Mouse (Mus musculus): ENCODE results near the gene Shld2. TPM values are rescaled to one million over a fixed set of nuclear protein-coding genes. Genes with fewer than 3 reads are reported as not detected.

Shld2 gene
- polyA plus RNA-seq, 1 experiment from 2014 or later, result 10.1 TPM

DNA sequence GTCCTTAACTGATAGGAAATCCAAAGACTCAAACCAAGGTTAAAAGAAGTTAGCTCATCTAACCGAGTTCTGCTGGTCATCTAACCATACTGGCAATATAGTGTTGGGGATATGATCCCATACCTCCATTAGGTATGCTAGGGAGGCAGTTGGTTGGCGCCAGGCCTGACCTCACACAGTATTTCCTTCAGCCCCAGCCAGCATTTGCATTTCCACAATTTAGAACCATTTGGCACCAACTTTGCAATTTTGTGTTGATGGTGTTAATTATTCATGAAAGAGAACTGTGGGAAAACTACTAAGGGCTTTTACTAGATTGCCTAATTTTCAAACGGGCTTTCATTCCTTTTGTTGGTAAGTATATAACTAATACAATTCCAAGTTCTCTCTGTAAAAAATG lies 21.6 kb upstream of the Shld2 start:
- no peak for ATAC-seq (ENCODE audit: low FRiP score, low TSS enrichment)
- Histone ChIP-seq H3K27me3 (ENCODE audit: control insufficient read depth, insufficient read depth, low read length) (no peaks in the 10 kb centered on the region), H3K4me1 (ENCODE audit: control insufficient read depth, insufficient read depth, low read length) (no peaks in the 10 kb centered on the region), H3K4me2 (replicated peaks; ENCODE audit: low read depth, low read length) (no peak overlapping the region), H3K9ac (ENCODE audit: low read depth, low read length) (no peak overlapping the region), H3K9me3 (ENCODE audit: control insufficient read depth, low read length) (no peaks in the 10 kb centered on the region), H3K4me3 (ENCODE audit: low read length) (no peak overlapping the region), H3K27ac (ENCODE audit: low read depth, low read length) (no peak overlapping the region), H3K36me3 (ENCODE audit: control insufficient read depth, insufficient read depth, low read length) (peaks cover 71% of the 10 kb centered on the region)
- 95% methylated on average over 3 of the region's 3 CpGs for WGBS

DNA sequence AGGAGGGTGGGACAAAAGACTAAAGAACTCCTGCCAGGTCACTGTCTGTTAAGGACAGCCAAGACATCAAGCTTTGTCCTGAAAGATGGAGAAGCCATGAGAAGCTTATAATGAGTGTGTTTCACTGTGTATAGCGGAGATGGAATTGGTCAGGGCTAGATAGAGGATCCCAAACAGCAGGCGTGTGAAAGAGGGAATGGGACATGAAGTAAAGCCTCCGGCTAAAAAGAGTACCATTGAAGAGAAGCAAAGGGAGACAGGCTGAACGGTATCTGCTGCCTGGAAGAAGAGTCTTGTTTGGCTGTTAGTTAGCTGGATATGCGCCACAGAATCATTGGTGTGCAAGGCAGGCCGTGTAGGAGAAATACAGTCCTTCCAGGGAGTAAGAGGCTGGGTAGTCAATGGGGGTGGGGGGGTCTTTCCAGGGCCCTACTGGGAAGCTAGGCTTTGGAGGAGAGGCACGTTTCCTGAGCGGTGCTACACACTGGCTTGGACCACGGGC lies 20.4 kb upstream of the Shld2 start:
- ATAC-seq (ENCODE audit: low FRiP score, low TSS enrichment), result no peak
- 92% methylated on average over 9 of the region's 9 CpGs for WGBS

DNA sequence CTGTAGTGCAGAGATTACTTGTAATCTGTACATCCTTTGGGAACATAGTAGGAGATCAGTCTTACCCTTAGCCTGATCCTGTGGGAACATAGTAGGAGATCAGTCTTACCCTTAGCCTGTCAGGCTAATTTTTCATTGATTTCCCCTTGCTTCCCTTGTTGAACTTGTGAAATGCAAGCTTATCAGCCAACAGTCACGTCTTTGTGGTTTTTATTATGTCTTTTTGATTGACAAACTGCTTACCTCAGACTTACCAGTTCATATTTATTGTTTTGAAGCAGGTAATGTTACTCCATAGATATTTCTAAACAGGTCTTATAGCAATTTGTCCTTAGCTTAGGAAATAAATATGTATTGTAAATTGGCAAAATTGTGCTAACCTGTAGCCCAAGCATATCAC lies 17.3 kb upstream of the Shld2 start:
- Histone ChIP-seq H3K36me3 (ENCODE audit: control insufficient read depth, insufficient read depth, low read length) (peaks cover 57% of the 10 kb centered on the region), H3K27me3 (ENCODE audit: control insufficient read depth, insufficient read depth, low read length) (no peaks in the 10 kb centered on the region), H3K4me1 (ENCODE audit: control insufficient read depth, insufficient read depth, low read length) (no peaks in the 10 kb centered on the region), H3K4me2 (replicated peaks; ENCODE audit: low read depth, low read length) (no peak overlapping the region), H3K27ac (ENCODE audit: low read depth, low read length) (no peak overlapping the region), H3K9me3 (ENCODE audit: control insufficient read depth, low read length) (no peaks in the 10 kb centered on the region), H3K9ac (ENCODE audit: low read depth, low read length) (no peak overlapping the region), H3K4me3 (ENCODE audit: low read length) (no peak overlapping the region)
- no peak for ATAC-seq (ENCODE audit: low FRiP score, low TSS enrichment)
- 72% methylated on average over 1 of the region's 1 CpGs for WGBS

More for the DNA sequence above, 20.4 kb upstream of the Shld2 start:
- Histone ChIP-seq H3K27me3 (ENCODE audit: control insufficient read depth, insufficient read depth, low read length) (no peaks in the 10 kb centered on the region), H3K27ac (ENCODE audit: low read depth, low read length) (no peak overlapping the region), H3K9ac (ENCODE audit: low read depth, low read length) (no peak overlapping the region), H3K4me1 (ENCODE audit: control insufficient read depth, insufficient read depth, low read length) (no peaks in the 10 kb centered on the region), H3K36me3 (ENCODE audit: control insufficient read depth, insufficient read depth, low read length) (peaks cover 67% of the 10 kb centered on the region), H3K9me3 (ENCODE audit: control insufficient read depth, low read length) (no peaks in the 10 kb centered on the region), H3K4me2 (replicated peaks; ENCODE audit: low read depth, low read length) (no peak overlapping the region), H3K4me3 (ENCODE audit: low read length) (no peak overlapping the region)

DNA sequence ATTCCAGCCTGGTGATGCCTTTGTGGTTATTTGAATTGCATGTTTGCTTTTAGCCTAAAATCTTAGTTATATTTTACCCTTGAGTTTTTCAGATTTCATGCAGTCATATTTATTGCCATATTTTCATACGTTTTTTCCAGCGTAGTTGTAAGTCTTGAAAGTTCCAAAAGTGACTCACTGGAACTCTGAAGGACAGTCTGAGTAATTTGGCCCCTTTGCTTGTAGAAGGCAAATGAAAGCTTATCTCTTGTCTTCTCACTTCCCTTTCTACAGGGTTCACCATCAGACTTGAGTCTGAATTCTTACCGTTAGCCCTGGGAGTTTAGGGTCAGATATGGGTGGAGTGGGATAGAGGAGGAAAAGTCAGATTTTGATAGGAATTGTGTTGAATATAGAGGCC lies 16.3 kb upstream of the Shld2 start:
- no peak overlapping the region for H3K4me3 ChIP-seq (ENCODE audit: low read length)
- no peaks in the 10 kb centered on the region for H3K27me3 ChIP-seq (ENCODE audit: control insufficient read depth, insufficient read depth, low read length)
- H3K4me2 ChIP-seq (replicated peaks; ENCODE audit: low read depth, low read length), result no peak overlapping the region
- H3K4me1 ChIP-seq (ENCODE audit: control insufficient read depth, insufficient read depth, low read length), result no peaks in the 10 kb centered on the region
- no peak overlapping the region for H3K27ac ChIP-seq (ENCODE audit: low read depth, low read length)
- no peak overlapping the region for H3K9ac ChIP-seq (ENCODE audit: low read depth, low read length)
- WGBS, result 88% methylated on average over 3 of the region's 3 CpGs
- no peak for ATAC-seq (ENCODE audit: low FRiP score, low TSS enrichment)
- H3K36me3 ChIP-seq (ENCODE audit: control insufficient read depth, insufficient read depth, low read length), result peaks cover 57% of the 10 kb centered on the region
- H3K9me3 ChIP-seq (ENCODE audit: control insufficient read depth, low read length), result no peaks in the 10 kb centered on the region

DNA sequence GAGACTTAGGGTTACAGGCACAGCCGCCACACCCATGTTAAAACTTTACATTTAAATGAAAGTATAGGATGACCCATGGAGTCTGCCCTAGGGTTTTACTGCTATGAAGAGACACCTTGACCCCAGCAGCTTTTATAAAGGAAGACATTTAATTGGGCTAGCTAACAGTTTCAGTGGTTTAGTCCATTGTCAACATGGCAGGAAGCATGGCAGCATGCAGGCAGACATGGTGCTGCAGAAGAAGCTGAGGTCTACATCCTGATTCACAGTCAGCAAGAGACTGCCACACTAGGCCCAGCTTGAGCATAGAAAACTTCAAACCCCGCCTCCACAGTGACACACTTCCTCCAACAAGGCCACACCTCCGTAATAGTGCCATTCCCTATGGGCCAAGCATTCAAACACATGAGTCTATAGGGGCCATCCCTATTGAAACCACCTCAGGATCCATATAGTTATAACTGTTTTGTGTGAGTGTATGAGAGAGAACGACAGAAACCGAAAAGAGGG lies 13.3 kb upstream of the Shld2 start:
- no peak overlapping the region for H3K27ac ChIP-seq (ENCODE audit: low read depth, low read length)
- no peak for ATAC-seq (ENCODE audit: low FRiP score, low TSS enrichment)
- no peak overlapping the region for H3K4me2 ChIP-seq (replicated peaks; ENCODE audit: low read depth, low read length)
- H3K9me3 ChIP-seq (ENCODE audit: control insufficient read depth, low read length), result no peaks in the 10 kb centered on the region
- H3K36me3 ChIP-seq (ENCODE audit: control insufficient read depth, insufficient read depth, low read length), result peaks cover 49% of the 10 kb centered on the region
- no peaks in the 10 kb centered on the region for H3K27me3 ChIP-seq (ENCODE audit: control insufficient read depth, insufficient read depth, low read length)
- no peak overlapping the region for H3K9ac ChIP-seq (ENCODE audit: low read depth, low read length)
- no peaks in the 10 kb centered on the region for H3K4me1 ChIP-seq (ENCODE audit: control insufficient read depth, insufficient read depth, low read length)
- WGBS, result 96% methylated on average over 5 of the region's 5 CpGs
- no peak overlapping the region for H3K4me3 ChIP-seq (ENCODE audit: low read length)

DNA sequence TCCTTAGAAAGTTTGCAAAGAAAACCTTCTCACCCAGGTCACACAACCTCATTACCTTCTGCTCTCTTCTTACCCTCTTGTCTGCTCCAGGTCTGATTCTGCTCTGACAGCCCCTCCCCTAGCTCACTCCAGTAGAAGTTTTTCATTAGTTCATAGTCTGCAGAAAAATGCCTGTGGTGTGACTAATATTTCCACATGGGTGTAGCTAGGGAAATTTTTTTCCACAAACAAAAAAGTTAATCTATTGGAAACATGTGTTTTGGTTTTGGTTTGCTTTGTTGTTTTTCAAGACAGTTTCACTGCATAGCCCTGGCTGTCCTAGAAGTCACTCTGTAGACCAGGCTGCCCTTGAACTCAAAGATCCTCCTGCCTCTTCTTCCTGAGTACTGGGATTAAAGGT lies 7.8 kb upstream of the Shld2 start:
- Histone ChIP-seq H3K4me1 (ENCODE audit: control insufficient read depth, insufficient read depth, low read length) (peaks cover 9% of the 10 kb centered on the region; the same call in 1 of the 2 replicates), H3K9me3 (ENCODE audit: control insufficient read depth, low read length) (no peaks in the 10 kb centered on the region), H3K36me3 (ENCODE audit: control insufficient read depth, insufficient read depth, low read length) (peaks cover 21% of the 10 kb centered on the region), H3K27ac (ENCODE audit: low read depth, low read length) (no peak overlapping the region), H3K4me3 (ENCODE audit: low read length) (no peak overlapping the region), H3K4me2 (replicated peaks; ENCODE audit: low read depth, low read length) (no peak overlapping the region), H3K9ac (ENCODE audit: low read depth, low read length) (no peak overlapping the region), H3K27me3 (ENCODE audit: control insufficient read depth, insufficient read depth, low read length) (no peaks in the 10 kb centered on the region)
- no peak for ATAC-seq (ENCODE audit: low FRiP score, low TSS enrichment)

DNA sequence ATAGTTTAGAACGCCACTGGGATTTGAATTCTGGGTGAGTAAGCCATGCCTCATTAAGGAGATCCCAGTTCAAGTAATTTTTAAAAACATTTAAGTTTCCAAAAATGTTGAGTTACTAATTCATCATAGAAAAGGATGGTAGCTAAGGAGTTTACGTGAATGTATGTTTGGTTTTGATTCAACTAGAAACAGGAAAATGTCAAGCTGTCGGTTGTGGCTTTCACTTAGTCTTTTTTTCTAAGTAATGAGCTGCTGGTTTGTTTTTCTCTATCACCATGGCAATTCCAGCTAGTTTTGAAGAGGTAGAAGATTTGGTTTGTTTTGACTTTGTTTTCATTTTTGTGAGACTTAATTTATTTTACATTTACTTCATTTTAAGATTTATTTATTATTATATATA lies 7.1 kb upstream of the Shld2 start:
- WGBS, result 91% methylated on average over 3 of the region's 3 CpGs
- no peaks in the 10 kb centered on the region for H3K9me3 ChIP-seq (ENCODE audit: control insufficient read depth, low read length)
- peaks cover 13% of the 10 kb centered on the region; the same call in 1 of the 2 replicates for H3K4me1 ChIP-seq (ENCODE audit: control insufficient read depth, insufficient read depth, low read length)
- no peaks in the 10 kb centered on the region for H3K27me3 ChIP-seq (ENCODE audit: control insufficient read depth, insufficient read depth, low read length)
- H3K9ac ChIP-seq (ENCODE audit: low read depth, low read length), result no peak overlapping the region
- ATAC-seq (ENCODE audit: low FRiP score, low TSS enrichment), result no peak
- H3K4me3 ChIP-seq (ENCODE audit: low read length), result no peak overlapping the region
- no peak overlapping the region for H3K27ac ChIP-seq (ENCODE audit: low read depth, low read length)
- H3K4me2 ChIP-seq (replicated peaks; ENCODE audit: low read depth, low read length), result no peak overlapping the region
- H3K36me3 ChIP-seq (ENCODE audit: control insufficient read depth, insufficient read depth, low read length), result peaks cover 19% of the 10 kb centered on the region

DNA sequence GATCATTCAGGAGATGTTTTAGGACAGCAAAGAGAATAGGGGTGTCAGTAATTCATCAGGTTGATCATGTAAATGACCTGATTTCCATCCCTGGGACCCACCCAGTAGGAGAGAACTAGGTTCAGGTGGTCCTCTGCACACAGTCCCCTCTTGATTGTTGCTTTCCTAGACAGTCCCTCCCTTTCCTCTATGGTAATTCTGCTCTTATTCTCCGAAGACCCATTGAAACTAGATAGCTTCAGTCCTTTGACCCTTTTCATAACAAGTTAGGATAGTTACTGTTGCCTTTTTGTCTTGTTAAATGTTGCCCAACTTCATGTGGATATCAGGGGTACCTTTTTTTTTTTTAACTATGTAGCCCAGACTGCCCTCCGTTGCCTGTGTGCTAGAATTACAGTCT lies 6.1 kb upstream of the Shld2 start:
- no peak overlapping the region for H3K4me2 ChIP-seq (replicated peaks; ENCODE audit: low read depth, low read length)
- H3K27me3 ChIP-seq (ENCODE audit: control insufficient read depth, insufficient read depth, low read length), result no peaks in the 10 kb centered on the region
- H3K9ac ChIP-seq (ENCODE audit: low read depth, low read length), result no peak overlapping the region
- no peak overlapping the region for H3K4me3 ChIP-seq (ENCODE audit: low read length)
- no peaks in the 10 kb centered on the region for H3K9me3 ChIP-seq (ENCODE audit: control insufficient read depth, low read length)
- peaks cover 15% of the 10 kb centered on the region; the same call in 1 of the 2 replicates for H3K36me3 ChIP-seq (ENCODE audit: control insufficient read depth, insufficient read depth, low read length)
- ATAC-seq (ENCODE audit: low FRiP score, low TSS enrichment), result no peak
- 80% methylated on average over 2 of the region's 2 CpGs for WGBS
- H3K27ac ChIP-seq (ENCODE audit: low read depth, low read length), result no peak overlapping the region
- H3K4me1 ChIP-seq (ENCODE audit: control insufficient read depth, insufficient read depth, low read length), result peaks cover 13% of the 10 kb centered on the region; the same call in 1 of the 2 replicates

DNA sequence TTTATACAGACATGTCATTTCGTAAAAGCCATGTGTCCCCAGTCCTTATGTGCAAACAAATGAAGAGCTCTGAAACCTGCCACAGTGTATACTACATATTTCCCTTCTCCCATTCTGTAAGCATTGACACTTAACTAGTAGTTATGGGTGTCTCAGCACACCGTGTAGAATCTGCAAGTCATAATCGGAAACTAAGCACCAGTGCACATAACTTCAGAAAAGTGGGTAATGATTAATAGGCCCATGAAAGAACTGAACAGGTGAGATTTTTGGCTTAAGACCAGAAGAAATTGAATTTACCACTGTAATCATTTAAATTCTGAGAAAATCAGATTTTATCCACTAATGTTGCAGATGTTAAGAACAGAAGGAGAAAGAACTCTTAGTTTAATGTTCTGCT lies 4.5 kb upstream of the Shld2 start:
- no peak overlapping the region for H3K9ac ChIP-seq (ENCODE audit: low read depth, low read length)
- H3K27ac ChIP-seq (ENCODE audit: low read depth, low read length), result no peak overlapping the region
- peaks cover 5% of the 10 kb centered on the region; the same call in 1 of the 2 replicates for H3K36me3 ChIP-seq (ENCODE audit: control insufficient read depth, insufficient read depth, low read length)
- WGBS, result 73% methylated on average over 3 of the region's 3 CpGs
- no peak for ATAC-seq (ENCODE audit: low FRiP score, low TSS enrichment)
- H3K27me3 ChIP-seq (ENCODE audit: control insufficient read depth, insufficient read depth, low read length), result no peaks in the 10 kb centered on the region
- no peak overlapping the region for H3K4me2 ChIP-seq (replicated peaks; ENCODE audit: low read depth, low read length)
- H3K9me3 ChIP-seq (ENCODE audit: control insufficient read depth, low read length), result no peaks in the 10 kb centered on the region
- H3K4me1 ChIP-seq (ENCODE audit: control insufficient read depth, insufficient read depth, low read length), result peaks cover 13% of the 10 kb centered on the region; the same call in 1 of the 2 replicates
- H3K4me3 ChIP-seq (ENCODE audit: low read length), result no peak overlapping the region
